Mouse (Mus musculus) forelimb bud, embryonic 11.5 days (tissue): Measurements from ENCODE around the gene Gnb1.

Source experiments
- DNase-seq: peaks from one replicate; pipeline ENCODE4 v3.0.0-alpha.2; 2012; ENCODE audit warnings: low read depth, low spot score

Gene Gnb1

GRCm38 (mm10) chr4:155485521-155485920, 5.6 kb upstream of the Gnb1 start:
- DNase-seq: no peak

DNA sequence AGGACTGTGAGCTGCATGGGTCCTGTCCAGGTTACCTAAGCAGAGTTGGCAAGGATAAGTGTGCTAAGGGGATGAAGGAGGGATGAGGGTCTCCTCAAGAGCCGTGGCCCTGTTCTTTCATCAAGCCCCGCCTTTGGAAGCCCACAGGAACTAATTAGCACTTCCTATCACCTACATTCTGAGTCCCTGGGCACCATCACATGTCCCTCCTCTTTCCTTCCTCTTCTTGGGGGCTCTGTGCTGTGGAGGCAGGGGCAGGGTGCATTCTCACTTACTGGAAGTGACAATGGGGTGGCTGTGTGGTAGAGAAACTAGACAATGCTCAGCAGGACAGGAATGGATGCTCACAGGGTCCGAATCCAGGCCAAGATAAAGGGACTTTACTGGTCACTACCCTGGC, 3.4 kb upstream of the Gnb1 start:
- DNase-seq: no peak

GRCm38 (mm10) chr4:155488232-155489025, 2.7 kb upstream of the Gnb1 start:
- DNase-seq: peak; percentile 28

DNA sequence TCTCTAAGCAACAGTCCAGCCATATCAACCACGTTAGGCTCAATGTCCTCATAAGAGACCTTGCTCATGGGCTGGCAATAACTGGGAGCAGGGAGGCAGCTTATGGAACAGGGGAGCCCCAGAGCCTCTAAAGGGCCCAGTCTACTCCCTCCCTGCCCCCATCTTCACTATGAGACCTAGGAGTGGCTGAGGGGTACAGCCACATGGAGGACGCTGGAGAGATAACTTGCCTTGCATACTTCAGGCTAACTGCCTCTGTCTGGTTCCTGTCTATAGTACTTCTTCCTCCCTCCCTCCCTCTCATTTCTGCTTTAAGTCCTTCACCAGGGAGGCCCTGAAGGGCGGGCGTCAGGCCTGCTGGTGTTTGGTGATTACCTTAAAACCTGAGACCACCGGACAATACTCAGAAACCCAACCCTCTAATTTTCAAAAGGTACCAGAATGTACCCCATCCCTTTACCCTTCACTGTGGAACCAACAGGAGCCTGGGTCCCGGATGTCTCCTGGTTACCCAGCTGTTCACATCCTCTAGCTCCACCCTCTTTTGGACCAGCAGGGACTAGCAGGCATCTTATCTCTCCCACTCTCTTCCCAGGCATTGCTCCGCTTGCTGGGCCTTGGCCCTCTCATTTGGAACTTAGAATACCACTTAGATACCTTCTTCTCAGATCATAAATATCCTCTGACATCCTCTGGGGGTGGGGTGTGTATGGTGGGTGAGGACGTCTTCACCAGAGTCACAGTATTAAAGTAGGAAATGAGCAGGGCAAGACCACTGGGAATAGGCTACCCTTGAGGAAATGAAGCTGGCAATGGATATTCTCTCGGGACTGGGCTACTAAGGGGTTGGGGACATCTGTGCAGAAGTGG, 1.8 kb upstream of the Gnb1 start:
- no peak for DNase-seq

DNA sequence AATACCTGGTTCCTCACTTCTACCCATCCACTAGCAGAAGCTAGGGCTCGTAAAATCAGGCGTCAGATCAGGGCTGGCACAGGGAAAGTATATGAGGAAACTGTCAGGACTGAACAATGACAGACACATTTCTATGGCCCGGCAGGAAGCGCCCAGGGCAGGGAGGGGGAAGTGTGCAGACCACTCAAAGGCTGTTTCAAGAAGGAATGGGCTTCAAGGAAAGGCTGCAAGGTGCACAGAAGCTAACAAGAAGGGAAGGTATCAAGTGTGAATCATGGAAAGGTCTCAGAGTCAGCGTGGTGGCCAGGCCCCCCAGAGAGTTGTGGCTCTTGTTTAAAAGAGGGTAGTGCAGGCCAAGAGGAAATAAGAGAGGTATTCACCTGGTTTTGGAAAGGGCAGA, 705 bp upstream of the Gnb1 start:
- DNase-seq: no peak

DNA sequence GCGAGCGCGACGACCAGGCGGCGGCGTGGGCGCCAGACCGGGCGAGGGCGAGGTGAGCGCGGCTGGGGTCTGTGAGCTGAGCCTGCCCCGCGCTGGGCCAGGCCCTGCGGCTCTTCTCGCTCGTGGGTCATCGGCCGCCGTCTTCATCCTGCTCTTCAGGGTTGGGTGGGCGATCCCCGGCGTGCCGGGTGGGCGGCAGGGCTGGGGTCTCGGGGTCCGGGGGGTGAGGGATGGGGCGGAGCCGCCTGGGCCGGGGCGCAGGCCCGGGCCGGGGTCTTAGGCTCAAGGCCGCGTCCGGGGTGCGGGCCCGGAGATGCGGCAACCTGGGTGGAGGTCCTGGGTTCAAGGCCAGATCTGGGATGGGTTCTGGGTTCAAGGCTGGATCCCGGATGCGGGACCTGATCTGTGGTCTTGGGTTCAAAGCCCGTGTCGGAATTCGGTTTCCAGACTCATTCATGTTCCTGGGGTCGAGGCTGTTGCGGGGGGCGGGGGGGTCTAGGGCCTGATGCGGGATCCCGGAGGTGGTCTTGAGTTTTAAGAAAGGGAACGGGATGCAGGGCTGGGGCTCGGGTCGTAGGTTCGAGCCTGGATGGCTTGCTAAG, 469 bp downstream of the Gnb1 start:
- peak; percentile 51 for DNase-seq

GRCm38 (mm10) chr4:155492131-155492633, 1.0 kb downstream of the Gnb1 start:
- DNase-seq: peak; percentile 43

DNA sequence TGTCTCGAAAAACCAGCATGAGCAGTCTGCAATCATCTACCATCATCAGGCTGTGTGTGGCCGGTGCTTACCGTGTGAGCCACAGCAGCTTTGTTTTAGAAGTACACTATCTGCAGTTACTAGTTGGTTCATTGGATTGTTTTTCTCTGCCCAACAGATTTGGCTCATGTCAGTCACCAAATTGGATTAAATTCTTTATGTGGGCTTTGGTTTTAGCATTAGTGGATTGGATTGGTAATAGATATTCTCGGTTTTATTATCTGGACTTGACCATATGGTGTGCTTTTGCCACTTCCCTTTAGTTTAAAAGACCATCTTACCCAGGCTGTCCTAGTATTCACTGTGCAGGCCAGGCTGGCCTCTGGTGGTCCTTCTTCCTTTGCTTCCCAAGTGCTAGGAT, 3.7 kb downstream of the Gnb1 start:
- DNase-seq: no peak

GRCm38 (mm10) chr4:155497963-155498362, 6.8 kb downstream of the Gnb1 start:
- DNase-seq: no peak

DNA sequence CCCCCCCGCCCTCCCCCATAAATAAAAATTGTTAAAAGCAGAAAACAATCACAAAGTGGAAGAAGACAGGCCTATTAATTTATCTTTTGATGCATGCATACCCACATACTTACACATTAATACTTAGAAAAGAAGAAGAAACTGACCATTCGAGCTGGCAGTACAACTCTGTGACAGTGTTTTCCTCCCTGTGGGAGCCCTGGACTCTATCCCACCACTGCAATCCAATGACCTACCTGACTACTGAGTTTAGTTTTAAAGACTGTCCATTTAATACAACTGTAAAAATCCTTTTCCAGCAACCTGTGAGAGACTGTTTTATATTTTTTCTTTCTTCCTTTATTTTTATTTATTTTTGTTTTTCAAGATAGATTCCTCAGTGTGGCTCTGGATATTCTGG, 10.0 kb downstream of the Gnb1 start:
- no peak for DNase-seq

- DNase-seq: no peak
These were observed 13.9 kb downstream of the Gnb1 start for GRCm38 (mm10) chr4:155505067-155505466.

DNA sequence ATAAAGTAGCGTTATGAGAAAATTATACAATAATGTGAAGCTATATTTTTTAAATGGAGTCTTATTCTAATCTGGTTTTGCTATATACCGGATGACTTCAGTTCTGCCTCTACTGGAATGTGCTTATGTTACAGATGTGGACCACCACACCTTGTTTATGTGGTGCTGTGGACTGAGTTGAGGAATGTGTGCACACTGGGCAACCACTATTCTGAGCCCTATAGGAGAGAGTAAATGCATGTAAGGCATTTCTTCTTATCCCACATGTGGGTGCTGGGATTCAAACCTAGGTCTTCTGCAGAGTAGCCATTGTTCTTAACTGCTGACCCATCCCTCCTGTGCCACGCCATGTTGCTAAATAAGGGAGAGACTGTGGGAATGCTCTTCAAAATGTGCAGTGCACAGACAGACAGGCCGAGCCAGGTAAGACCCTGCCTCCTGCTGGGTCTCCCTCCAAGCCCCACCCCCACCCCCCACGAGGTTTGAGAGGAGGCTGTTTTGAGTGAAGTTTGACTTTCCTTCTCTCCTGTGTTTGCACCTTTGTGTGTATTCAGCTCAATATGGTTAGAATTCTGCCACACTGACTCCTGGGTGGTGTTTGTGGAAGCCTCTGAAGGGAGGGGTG, 14.6 kb downstream of the Gnb1 start:
- DNase-seq: no peak

- no peak for DNase-seq
These were observed 17.5 kb downstream of the Gnb1 start for GRCm38 (mm10) chr4:155508614-155509013.

GRCm38 (mm10) chr4:155510981-155511380, 19.8 kb downstream of the Gnb1 start:
- DNase-seq: no peak

- no peak for DNase-seq
These were observed 23.6 kb downstream of the Gnb1 start for GRCm38 (mm10) chr4:155514810-155515209.

DNA sequence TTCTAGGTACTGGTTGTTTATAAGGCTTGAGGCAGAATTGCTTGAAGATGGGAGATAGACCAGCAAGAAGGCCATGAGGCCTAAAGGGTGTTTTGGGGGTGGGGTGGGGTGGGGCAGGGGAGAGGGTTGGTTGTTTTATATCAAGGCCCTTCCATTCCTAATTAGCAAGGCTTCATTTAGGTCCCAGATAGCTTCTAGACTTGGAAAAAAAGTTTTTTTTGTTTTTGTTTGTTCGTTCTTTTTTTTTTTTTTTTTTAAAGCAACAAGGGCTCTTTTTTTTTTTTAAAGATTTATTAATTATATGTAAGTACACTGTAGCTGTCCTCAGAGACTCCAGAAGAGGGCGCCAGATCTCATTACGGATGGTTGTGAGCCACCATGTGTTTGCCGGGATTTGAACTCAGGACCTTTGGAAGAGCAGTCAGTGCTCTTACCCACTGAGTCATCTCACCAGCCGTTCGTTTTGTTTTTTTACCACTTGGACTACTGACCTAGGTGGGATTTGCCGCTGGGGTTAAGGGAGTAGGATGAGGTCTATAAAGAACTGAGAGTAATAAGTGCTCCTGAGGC, 26.9 kb downstream of the Gnb1 start:
- no peak for DNase-seq

DNA sequence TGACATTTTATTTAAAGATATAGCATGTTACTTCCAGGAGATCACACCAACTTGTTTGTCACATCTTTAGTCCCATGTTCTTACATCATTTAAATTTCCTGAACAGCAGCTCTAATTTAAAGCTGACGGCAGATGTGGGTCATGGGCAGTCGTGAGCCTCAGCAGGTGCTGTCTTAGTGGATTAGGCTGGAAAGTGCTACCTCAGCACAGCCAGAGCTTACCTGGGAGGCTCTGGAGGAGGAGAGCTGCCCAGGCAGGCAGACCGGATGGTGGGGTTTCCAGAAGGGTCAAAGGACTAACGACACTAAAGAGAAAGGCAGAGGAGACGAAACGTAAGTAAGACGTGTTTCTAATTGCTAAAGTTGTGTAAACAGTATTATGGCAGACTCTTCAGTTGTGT, 31.2 kb downstream of the Gnb1 start:
- no peak for DNase-seq

DNA sequence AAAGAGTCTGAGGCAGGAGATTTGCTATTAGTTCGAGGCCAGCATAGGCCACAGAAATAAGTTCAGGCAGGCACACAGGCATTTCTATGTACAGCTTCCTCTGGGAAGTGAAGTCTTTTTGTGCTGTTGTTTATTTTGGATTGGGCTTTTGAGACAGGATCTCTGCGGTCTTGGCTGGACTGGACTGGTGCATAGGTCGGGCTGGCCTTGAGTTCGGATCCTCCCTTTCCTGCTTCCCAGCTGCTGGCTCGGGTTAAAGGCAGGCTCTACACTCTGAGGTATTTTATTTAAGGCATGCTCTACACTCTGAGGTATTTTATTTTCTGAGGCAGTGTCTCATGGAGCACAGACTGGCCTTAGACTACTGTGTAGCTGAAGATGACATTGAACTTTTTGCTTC, 34.6 kb downstream of the Gnb1 start:
- no peak for DNase-seq

- no peak for DNase-seq
These were observed 38.1 kb downstream of the Gnb1 start for GRCm38 (mm10) chr4:155529294-155529693.

- no peak for DNase-seq
These were observed 58.8 kb downstream of the Gnb1 start for GRCm38 (mm10) chr4:155549993-155550392.

DNA sequence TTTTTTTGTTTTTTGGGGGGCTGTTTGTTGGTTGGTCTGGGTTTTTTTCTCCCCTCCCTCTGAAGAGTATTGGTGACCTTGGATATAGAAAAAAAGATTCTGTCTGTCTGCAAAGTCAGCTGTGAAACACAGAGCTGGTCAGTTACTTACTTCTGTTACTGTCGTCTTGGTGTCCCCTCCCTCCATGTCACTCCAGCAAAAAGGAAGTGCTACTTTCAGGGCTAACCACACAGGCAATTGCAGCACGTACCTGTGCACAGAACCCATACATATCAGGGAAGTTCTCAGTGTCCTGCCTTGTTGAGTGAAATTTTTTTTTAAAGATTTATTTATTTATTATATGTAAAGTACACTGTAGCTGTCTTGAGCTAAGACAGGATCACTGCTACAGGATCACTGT, 59.3 kb downstream of the Gnb1 start:
- DNase-seq: no peak
